Mouse (Mus musculus) WW6 (cell line): ENCODE data around the gene Adam23.

Source experiments
- DNase-seq: peaks from one replicate; pipeline ENCODE4 v3.0.0-alpha.2; 2013; ENCODE audit warnings: low read depth, low spot score

Adam23 gene

DNA sequence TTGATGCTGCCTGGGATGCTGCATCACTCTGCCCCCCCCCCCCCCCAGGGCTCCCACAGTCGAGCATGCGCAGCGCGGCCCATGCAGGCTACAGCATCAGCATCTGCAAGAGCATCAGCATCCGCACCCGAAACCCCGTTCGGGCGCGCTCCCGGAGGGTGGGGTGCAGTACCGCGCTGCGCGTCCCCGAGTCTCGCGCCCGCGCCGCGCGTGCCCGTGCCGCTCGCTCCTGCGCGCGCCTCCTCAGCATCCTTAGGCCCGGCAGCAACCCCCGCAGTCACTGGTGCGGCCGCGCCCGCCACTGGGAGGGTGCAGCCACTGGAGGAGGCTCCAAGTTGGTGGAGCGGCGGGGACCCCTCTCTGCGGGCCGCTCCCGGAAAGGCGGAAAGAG, at the start of gene Adam23:
Gene Adam23 (plus strand): TSS at position 236 of the 391 bp plus-strand sequence.
- peak; percentile 64 for DNase-seq

DNA sequence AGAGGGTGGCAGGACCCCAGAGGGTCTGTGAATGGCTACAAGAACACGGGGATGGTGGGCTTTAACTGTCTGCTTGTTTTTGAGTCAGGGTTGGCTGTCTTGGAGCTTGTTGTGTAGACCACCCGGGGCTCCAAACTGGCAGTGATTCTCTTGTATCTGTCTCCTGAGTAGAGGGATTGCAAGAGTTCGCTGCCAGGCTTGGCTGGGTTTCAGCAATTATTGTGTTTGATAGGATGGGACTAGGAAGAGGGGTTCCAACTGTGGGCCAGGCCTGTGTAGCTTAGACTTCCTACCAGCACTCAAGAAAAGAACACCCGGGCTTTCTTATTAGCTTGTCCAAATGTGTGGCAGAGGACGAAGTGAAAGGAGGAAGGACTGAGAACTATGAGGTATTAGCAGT, 44.6 kb upstream of the Adam23 start:
- DNase-seq: no peak

DNA sequence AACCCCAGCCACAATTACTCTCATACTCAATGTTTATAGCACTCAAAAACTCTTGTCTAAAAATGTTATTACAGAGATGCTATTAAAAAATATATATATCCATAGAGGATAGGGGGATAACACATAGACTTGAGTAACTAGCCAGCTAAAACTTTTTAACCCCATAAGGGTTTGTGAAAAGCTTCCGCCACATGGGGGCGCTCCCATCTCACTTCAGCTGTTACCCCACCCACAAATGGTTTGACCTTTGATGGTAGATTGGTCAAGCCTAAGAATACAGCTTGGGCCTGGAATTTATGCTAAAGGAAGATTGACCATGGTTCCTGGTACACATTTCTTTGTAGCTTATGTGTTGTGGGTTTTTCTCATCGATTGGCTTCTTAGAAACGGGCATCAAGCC, 42.1 kb upstream of the Adam23 start:
- DNase-seq: peak; percentile 28

DNA sequence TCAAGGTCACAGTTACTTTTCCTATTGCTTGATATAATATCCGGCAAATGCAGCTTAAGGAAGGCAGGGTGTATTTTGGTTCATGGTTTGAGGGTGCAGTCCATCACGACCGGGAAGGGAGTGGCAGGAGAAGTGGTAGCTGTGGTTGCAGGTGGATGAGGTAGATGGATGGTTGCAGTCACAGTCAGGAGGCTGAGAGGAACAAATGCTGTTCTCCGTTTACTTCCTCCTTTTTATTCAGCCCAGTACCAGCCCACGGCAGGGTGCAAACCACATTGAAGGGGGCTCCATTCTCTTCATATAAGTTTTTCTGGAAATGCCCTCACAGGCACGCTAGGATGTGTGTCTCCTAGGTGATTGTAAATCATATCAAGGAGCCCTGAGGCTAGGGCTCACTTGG, 37.3 kb upstream of the Adam23 start:
- no peak for DNase-seq

DNA sequence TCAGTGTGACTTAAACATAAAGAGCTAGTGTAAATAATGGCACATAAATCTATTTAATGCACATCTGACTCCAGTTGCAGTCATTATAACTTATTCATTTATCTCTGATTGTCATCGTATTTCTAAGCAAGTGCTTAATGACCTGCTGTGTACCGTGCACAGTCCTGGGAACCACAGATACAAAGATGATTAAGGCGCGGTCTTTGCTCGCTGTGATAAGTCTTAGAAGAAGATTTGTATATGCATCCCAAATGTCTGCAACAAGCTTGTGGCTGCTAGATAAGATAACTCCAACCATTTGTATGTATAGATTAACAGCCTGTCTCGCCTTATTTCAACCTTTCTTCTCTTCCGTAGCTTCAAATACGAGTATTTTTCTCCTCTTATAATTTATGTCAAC, 27.2 kb upstream of the Adam23 start:
- no peak for DNase-seq

DNA sequence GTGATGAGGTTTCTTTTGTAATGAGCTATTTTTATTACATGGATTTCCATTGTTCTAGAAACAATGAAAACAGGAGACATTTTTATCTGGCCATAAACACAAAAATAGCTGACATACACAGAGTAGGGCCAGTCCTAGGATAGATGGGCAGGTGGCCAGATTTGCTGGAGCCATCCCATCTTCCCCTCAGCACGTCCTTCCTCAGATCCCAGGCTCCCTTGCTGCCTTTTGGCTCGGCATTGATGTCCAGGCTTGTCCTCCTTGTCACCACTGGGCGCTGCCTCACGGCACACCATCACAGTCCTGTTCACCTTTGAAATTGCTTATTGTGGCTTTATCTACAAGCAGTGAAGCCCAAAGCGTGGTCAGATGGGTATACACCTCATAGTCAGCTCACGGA, 15.0 kb upstream of the Adam23 start:
- no peak for DNase-seq

DNA sequence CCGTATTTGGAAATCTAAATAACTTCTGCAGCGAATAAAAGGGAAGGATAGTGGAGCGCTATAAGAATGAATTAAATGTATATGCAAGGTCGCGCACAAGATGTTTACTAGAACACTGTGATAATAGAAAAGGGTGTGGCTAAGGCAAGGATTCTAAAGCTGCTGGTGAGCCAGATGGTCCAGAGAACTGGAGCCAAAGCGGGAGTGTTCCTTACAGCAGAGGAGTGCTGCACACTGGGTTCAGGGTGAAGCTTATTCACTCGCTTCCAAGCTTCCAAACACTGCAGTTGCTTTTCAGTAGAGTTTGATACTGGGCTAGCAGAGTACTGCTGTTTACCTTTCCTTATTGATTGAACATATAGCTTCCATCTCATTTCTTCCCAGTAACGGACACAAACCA, 14.5 kb upstream of the Adam23 start:
- DNase-seq: no peak

DNA sequence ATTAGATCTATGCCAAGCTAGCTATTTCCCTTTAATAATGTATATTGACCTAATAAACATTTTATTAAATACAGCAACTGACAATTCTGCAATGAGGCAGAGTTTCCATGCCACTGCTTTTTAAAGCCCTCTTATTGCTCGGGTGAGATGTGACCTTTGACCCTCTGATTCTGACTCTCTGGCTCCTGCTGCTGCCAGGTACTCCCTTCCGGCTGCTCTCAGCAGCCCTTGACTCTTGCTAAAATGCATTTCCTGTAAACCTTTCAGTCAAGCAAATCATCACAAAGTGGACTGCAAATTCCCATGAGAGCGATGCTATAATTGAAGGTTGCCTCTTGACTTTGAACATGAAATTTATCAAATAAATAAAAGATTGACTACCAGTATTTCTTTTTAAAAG, 13.8 kb upstream of the Adam23 start:
- DNase-seq: no peak

DNA sequence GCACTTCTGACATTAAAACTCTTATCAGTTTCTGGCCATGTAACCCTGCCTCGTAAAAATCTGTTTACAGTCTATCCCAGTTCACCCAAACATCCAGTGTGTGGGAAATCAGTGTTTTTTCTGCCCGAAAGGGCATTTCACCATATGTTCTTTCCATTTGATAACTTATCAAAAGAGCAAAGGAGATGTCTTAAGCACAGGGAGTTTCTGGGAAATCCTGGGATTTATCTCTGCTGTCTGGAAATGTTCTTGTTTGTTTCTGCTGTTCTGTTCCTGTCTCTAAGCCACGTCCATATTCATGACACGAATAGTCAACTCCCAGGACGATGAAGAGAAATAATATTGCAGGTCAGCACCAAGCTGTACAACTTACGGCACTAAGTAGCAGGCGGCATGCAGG, 11.6 kb upstream of the Adam23 start:
- no peak for DNase-seq

DNA sequence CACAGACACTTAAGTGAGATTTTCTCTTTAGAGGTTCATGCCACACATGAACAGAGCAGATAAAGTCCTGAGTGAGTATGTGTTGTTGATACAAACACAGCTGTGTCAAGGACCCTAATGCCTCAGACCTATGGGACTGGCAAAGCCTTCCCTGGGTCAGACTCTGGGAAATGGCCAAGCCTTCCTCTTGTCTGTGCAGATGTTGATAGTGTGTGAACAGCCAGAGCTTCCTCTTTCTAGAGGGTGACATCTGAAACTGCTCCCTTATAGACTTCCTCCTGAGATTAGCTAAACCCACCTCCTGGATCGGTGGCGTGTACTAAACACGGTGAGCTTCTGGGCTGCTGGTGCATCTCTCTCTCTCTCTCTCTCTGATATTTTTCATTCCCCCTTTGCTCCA, 8.2 kb upstream of the Adam23 start:
- no peak for DNase-seq

DNA sequence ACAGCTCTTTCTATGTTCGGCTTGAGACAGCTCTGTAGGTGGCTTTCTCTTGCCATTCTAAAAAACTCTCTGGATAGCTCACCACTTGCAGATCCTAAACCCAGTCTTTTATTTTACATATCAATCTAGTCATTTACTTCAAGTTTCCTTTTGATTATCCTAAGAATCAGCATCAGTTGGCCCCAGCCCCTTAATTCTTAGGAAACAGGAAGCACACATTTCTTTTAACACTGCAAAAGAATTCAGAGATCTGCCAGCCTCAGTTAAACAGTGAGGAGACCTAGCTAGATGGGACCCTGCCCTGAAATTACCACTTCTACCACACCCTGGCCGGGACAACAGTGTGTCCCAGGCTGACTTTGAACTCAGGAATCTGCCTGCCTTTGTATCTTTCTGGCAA, 3.5 kb upstream of the Adam23 start:
- DNase-seq: peak; percentile 45

DNA sequence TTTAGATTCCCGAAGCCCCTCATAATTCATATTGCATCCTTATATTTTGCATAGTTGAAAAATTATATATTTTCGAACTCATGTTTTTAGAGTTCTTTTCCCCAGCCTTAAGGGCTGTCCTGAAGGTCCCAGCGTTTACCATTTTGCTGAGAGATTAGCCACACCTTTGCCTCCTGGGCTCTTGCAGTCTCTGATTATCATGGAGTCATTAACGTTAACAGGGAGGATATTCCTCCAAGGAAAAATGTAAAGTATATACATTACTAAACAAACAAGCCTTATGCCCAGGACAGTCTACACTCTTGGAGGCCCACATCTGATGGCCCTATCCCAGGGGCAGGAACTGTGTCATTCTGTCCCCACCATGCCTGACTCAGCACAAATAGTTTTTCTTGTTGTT, 3.1 kb upstream of the Adam23 start:
- no peak for DNase-seq

DNA sequence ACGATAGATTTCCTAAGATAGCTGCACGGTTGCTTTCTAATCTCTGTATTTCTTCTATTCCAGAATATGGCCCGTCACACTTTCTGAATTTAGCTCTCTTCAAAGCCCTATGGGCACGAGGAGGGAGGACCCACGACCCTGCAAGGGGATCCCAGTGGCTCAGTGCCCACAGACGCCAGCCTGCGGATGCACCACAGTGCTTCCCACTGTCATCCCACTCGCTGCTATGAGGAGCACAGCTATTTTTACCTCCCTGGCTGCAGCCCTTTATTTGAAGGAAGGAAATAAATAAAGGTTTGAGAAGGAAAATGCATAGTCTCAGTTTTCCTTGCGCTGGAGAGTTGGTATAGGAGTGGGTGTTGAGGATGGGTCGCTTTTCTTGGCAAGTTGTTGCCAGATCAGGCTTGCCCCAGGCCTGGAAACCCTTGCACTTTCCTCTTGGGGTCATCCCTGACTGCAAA, 512 bp upstream of the Adam23 start:
- DNase-seq: no peak

DNA sequence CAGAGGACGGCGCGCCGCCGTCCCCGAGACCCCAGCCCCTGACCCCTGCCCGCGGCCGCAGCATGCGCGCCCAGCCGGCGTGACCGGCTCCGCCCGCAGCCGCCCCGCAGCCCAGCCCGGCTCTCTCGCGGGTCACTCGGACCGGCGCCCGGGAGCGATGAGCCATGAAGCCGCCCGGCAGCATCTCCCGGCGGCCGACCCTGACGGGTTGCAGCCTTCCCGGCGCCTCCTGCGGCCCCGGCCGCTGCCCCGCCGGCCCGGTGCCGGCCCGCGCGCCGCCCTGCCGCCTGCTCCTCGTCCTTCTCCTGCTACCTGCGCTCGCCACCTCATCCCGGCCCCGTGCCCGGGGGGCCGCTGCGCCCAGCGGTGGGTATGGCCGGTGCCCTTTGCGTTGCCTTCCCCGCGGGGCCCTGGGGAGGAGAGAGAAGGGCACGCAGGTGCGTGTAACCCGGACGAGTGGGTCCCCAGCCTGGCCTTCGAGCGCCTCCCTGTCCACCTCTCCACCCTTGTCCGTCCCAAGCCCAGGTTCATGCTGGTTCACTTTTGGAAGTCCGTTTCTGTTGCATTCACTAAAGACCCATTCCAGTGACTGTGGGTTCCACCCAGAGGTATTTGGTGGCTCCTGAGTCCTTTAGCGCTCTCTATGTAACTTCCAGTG, 485 bp downstream of the Adam23 start:
- DNase-seq: no peak

DNA sequence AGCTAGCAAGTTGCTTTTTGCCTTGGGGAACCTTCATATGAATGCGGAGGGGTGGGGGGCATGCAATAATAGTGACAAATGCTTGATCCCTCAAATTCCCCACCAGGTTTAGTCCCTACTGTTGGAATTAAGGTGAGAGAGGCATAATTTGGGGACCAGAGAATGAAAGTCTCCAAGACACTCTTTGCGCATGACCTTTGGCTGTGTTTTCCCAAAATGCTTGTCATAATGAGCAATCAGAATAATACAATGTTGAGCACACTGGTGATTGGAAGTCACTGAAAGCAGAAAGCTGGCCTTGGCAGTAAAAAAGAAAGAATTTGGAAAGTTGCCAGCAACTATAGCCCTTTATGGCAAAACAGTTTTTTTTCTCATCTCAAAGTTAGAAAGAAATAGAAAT, 1.0 kb downstream of the Adam23 start:
- DNase-seq: no peak

DNA sequence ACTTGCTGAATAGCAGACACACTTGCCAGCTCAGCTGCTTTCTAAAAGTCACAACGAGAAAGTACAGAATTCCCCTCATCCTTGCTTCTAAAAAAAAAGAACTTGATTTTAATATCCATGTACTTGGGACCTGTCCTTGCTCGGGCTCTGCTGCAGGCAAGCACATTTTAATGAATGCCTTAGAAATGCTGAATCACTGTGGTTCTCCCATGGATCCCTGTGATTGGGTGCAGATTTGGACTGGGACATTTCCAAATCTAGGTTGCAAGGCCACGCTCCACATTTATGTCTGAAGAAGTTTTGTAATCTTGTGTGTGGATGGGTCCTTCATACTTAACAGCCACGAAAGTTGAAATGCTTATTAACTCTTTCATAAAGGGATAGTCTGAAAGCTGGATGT, 4.4 kb downstream of the Adam23 start:
- no peak for DNase-seq

DNA sequence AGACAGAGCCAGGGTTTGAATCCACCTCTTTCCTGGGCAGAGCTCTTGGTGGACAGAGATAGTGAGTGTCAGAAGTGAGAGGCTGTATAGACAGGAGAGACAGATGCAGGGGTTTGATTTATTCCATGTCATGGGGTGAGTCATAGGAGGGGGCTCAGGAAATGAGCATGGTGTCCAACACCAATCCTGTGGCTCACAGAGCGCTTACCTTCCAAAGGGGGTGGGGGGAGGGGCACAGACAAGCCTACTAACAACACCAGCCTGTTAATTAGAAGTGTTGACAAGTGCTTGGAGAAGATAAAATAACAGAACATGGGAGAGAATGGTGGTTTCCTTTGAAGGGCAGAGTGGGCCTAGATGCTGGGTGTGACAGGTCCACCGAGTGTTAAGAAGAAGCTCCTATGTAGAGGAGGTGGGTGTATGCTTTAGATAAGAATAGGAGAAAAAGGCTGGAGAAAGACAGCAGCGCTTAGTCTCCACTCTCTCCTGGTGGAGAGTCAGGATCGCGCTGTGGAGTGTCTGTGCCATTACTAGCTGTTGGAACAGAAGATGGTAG, 7.7 kb downstream of the Adam23 start:
- DNase-seq: no peak

DNA sequence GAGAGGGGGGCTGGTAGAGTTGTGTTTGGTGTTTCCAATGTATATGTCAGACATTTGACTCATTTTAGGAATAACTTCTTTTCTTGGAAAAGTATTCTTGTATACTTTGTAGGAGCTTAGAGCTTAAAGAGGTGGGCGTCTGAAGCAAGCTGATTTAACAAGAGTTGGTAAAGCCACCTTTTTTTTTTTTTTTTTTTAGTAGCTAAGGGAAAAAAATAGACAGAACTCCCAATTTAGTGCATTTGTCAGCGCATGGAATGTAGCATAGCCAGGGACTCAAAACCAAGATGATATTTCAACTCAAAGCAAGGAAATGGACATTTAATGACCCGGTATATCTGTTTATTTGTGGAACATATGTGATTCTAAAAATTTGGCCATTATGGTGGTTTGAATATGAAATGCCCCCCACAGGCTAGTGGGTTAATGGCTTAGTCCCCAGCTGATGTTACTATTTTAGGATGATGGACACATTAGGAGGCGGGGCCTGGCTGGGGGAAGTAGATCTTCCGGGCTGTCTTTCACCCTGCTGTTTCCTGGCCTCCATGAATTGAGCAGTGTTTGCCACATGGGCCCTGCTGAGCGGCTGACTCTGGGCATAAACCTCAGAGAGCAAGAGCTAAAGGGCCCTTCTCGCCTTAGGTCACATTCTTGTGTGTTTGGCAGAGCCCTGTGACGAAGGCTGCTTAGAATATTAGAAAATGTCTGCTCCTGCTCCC, 12.3 kb downstream of the Adam23 start:
- no peak for DNase-seq

DNA sequence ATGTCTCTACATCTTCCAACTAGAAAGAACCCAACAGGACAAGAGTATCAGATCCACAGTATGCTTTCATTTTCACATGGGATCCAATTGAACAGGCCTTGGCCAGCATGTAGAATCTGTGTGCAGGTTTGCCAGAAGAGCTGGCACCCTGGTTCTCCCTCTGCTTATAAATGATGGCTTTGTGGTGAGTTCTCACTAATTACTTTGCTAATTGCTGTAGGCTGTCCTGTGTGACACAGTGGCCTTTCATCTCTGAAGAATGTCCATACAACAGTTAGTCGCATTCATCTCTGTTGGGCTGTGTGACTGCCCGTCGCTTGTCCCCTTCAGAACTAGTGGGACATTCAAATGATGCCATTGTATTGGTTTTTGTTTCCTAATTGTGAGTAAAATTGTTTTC, 13.5 kb downstream of the Adam23 start:
- no peak for DNase-seq

DNA sequence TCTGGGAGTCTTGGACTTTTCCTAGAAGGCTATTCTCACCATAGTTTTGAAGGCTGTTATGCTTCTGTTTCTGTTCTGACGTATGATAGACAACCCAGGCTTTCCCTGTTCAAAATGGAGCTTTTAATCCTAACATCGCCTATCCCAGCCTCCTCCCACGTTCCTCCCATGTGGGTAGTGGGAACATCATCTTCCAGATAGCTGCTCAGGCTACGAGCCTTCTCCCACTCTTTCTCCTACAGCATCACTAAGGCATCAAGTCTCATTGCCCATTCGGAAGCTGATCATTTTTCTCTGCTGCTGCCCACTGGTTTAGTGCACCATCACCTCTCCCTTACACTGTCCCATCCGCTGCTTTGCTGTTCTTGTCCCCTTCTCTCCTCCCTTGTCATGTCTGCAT, 14.2 kb downstream of the Adam23 start:
- no peak for DNase-seq

DNA sequence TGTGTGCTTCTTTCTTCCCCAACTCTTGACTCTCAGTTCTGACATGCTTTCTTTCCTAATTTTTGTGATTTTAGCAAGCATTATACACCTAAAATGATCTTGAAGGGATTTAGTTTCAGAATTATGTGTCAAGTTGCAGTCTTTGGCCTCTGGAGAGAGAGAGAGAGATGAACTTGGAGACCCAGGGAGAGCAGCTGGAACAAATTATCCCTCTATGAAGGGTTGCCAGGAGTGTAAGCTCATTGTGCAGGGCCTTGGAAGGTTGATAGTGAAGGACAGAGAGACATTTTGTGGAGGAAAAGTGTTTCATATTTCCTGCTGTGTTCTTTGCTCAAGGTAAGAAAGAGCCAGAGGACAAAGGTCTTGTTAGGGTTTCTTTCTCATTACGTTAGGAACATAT, 18.8 kb downstream of the Adam23 start:
- no peak for DNase-seq

DNA sequence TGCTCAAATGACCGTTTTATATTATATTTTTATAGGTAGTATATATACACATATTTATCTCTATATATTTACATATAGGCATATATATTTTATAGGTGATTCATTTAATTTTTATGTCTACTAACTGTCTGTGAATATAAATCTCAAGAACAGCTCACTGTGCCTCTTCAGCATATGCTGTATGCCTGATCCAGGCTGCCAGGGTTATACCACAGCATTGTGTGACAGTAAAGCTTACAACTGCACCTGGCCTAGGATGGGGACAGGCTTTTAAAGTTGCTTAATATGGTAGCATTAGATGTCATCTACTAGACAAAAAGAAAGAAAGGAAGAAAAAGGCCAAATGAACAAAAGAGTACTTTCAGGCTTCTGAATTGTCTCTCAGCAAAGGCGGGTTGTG, 27.6 kb downstream of the Adam23 start:
- no peak for DNase-seq

DNA sequence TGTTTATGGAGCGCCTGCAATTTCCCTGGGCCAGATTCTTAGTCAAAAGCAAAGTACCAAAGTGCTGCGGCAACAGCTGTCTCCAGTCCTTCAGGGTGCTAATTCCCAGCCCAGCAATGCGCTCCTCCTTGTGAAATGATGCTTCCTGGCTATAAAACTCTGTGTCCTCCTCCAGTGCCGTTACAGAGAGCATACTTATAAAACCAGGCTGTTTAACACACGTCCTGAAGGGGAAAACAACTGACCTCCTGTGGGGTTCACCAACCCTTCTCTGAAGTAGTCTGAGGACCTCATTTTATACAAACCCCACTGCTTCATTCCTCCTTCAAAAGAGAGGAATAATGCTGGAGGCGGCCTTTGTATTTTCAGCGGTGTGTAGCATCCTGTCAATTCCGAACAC, 28.0 kb downstream of the Adam23 start:
- DNase-seq: no peak
